Mouse (Mus musculus): ENCODE measurements around the gene Inf2. TPM values are rescaled to one million over a fixed set of nuclear protein-coding genes. Genes with fewer than 3 reads are reported as not detected.

The Inf2 gene
- total and polyA plus RNA-seq, 3 experiments, result 26.1 to 122 (median 55.7) TPM

DNA sequence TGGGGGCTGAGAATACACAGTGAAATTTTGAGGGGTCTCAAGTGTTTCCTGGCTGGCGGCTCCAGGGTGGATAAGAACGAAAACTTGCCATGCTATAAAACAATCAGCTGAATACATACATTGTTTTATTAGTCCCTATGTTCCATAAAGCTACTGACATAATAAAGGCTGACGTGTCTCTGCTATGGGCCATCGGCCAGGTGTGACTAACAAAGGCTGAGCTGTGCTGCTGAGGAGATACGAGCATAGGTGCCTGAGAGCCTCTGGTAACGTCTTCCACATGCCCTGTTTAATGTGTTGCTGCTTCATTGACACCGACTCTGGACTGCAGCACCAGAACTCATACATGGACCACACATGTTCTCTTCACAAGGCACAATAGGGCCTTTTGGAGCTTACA lies 3.6 kb upstream of the Inf2 start:
- H3K9ac ChIP-seq (ENCODE audit: control insufficient read depth, low read depth, low read length, poor library complexity, severe bottlenecking), result no peak overlapping the region
- H3K9me3 ChIP-seq (replicated peaks; ENCODE audit: insufficient read depth, low read length), result no peaks in the 10 kb centered on the region
- H3K27ac ChIP-seq (ENCODE audit: control insufficient read depth, low read depth, low read length), result no peak overlapping the region
- no peak overlapping the region for H3K4me3 ChIP-seq (ENCODE audit: control insufficient read depth in 1 of 2, insufficient read depth in 1 of 2, low read depth in 2 of 2, low read length in 2 of 2)
- DNase-seq (ENCODE audit: low read depth, low spot score), result no peak
- peaks cover 0 to 8% of the 10 kb centered on the region in 2 experiments; a peak in 2 of 4 replicates for H3K36me3 ChIP-seq (ENCODE audit: control insufficient read depth in 1 of 2, insufficient read depth in 2 of 2, low read length in 2 of 2)
- peaks cover 13% of the 10 kb centered on the region for H3K79me2 ChIP-seq (ENCODE audit: control insufficient read depth, insufficient read depth, low read length, poor library complexity)
- no peaks in the 10 kb centered on the region for H3K27me3 ChIP-seq (ENCODE audit: control insufficient read depth in 1 of 2, insufficient read depth in 2 of 2, low read length in 2 of 2)
- H3K4me1 ChIP-seq (ENCODE audit: control insufficient read depth in 1 of 2, insufficient read depth in 2 of 2, low read length in 2 of 2), result peaks cover 9 to 14% of the 10 kb centered on the region in 2 experiments; a peak in 3 of 4 replicates
- TF ChIP-seq TCF12 (IDR thresholded peaks at IDR 0.05; ENCODE audit: low read depth, low read length) (no peak), BHLHE40 (IDR thresholded peaks at IDR 0.05; ENCODE audit: borderline replicate concordance, low read depth, low read length) (no peak), NELFE (IDR thresholded peaks at IDR 0.05; ENCODE audit: low read depth, low read length) (no peak), CHD1 (IDR thresholded peaks at IDR 0.05; ENCODE audit: low read depth, low read length) (no peak)

DNA sequence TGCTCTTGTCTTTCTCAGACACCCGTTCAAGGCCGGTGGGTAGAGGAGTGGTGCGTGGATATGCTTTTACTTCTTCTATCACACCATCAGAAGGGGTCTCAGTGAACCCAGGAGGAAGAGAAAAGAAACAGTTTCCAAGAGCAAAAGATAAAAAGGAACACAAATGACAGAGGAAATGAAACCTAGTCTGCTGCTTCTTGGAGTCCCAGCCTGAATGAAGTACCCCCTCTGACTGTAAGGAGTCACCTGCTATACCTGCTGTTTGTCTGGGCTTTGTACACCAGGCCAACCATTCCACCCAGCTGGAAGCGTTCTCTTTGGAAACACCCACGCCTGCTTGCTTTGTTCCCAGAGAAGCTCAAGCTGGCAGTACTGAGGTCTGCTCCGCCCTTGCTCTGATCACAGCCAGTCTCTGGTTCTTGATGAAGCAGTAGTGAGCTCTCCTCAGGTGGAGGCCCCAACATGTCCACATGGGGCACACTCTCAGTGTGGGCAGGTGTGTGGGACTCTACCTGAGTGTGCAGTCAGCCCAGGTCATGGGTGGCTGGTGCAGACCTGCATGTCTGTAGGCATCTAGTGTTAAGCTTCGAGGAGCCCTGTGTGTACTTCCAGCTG lies 2.6 kb upstream of the Inf2 start:
- Histone ChIP-seq H3K4me3 (ENCODE audit: control insufficient read depth in 1 of 2, insufficient read depth in 1 of 2, low read depth in 2 of 2, low read length in 2 of 2) (no peak overlapping the region), H3K27ac (ENCODE audit: control insufficient read depth, low read depth, low read length) (no peak overlapping the region), H3K27me3 (ENCODE audit: control insufficient read depth in 1 of 2, insufficient read depth in 2 of 2, low read length in 2 of 2) (no peaks in the 10 kb centered on the region), H3K4me1 (ENCODE audit: control insufficient read depth in 1 of 2, insufficient read depth in 2 of 2, low read length in 2 of 2) (peaks cover 9 to 23% of the 10 kb centered on the region in 2 experiments; a peak in 3 of 4 replicates), H3K79me2 (ENCODE audit: control insufficient read depth, insufficient read depth, low read length, poor library complexity) (peaks cover 24% of the 10 kb centered on the region), H3K9ac (ENCODE audit: control insufficient read depth, low read depth, low read length, poor library complexity, severe bottlenecking) (no peak overlapping the region), H3K36me3 (ENCODE audit: control insufficient read depth in 1 of 2, insufficient read depth in 2 of 2, low read length in 2 of 2) (peaks cover 0 to 8% of the 10 kb centered on the region in 2 experiments; a peak in 2 of 4 replicates), H3K9me3 (replicated peaks; ENCODE audit: insufficient read depth, low read length) (no peaks in the 10 kb centered on the region)
- TF ChIP-seq TBP (IDR thresholded peaks at IDR 0.05; ENCODE audit: low read depth, low read length) (no peak), NELFE (IDR thresholded peaks at IDR 0.05; ENCODE audit: low read depth, low read length) (no peak), SMC3 (IDR thresholded peaks at IDR 0.05; ENCODE audit: low read depth, low read length) (0 out of 2 replicates have a peak, but pooled peaks have one; percentile 3), CHD2 (IDR thresholded peaks at IDR 0.05; ENCODE audit: low read length) (no peak), CTCF (IDR thresholded peaks at IDR 0.05 in 2 of 3, conservative IDR thresholded peaks at IDR 0.05 in 1 of 3; ENCODE audit: control insufficient read depth in 1 of 3, insufficient read depth in 1 of 3, low read depth in 2 of 3, low read length in 3 of 3, poor library complexity in 1 of 3, severe bottlenecking in 1 of 3) (peak in 1 of 3 experiments; percentile 1; a peak in 1 of 6 replicates), TAL1 (IDR thresholded peaks at IDR 0.05; ENCODE audit: low read length) (no peak)
- no peak for DNase-seq (ENCODE audit: low read depth, low spot score)

DNA sequence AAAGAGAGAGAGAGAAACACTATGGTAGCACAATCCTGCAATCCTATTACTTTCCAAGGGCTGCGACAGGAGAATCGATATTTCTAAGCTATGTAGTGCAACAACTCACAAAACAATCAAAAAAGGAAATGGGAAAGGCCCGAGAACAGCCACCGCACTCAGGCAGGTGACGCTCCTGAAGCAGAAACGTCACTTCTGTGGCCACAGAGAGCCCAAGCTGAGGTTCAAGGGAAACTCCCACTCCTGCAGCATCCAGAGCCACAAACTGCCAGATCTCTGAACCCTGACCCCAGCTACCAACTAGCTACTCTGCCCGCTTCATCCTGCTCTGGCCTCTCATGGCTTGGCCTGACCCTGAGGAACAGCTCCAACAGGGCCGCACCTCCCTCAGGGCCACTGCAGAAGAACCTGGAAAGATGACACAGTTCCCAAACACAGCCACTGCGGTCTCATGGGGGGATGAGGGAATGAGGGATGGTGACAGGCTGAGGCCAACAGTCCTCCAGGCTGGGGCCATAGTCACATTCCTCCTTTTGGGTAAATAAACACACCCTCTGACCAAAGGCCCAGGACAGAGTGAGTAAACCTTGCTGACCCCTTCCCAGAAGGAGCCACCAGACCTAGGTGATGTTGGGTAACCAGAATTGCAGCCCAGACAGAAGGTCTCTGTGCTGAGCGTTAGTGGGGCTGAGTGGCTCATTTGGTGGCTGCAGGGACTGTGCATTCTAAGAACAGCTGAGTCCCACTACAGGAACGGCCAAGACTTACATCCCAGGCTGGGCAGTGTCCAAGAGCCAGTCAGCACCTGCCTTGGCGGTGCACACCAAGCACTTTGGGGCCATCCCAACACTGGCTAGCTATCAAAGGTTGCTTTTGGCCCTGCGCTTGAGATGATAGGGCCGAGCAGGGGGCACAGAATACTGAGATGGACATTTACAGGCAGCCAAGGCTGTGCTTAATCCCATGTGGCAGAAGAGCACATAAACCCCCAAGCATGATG lies 1.2 kb upstream of the Inf2 start:
- peaks cover 9 to 23% of the 10 kb centered on the region in 2 experiments; a peak in 3 of 4 replicates for H3K4me1 ChIP-seq (ENCODE audit: control insufficient read depth in 1 of 2, insufficient read depth in 2 of 2, low read length in 2 of 2)
- H3K9me3 ChIP-seq (replicated peaks; ENCODE audit: insufficient read depth, low read length), result no peaks in the 10 kb centered on the region
- no peak overlapping the region for H3K27ac ChIP-seq (ENCODE audit: control insufficient read depth, low read depth, low read length)
- TF ChIP-seq HCFC1 (IDR thresholded peaks at IDR 0.05; ENCODE audit: low read depth, low read length), result no peak
- no peak for TF ChIP-seq POLR2AphosphoS5 (IDR thresholded peaks at IDR 0.05; ENCODE audit: borderline replicate concordance, low read depth, low read length)
- no peak for TF ChIP-seq ZKSCAN1 (IDR thresholded peaks at IDR 0.05; ENCODE audit: low read depth, low read length)
- TF ChIP-seq KAT2A (conservative IDR thresholded peaks at IDR 0.05; ENCODE audit: low read depth, low read length), result no peak
- TF ChIP-seq GATA1 (IDR thresholded peaks at IDR 0.05; ENCODE audit: low read depth, low read length), result no peak
- no peak for TF ChIP-seq ZC3H11A (IDR thresholded peaks at IDR 0.05; ENCODE audit: low read depth, low read length)
- no peak for TF ChIP-seq MEF2A (IDR thresholded peaks at IDR 0.05; ENCODE audit: extremely low read depth, insufficient replicate concordance, low read depth, low read length, poor library complexity, severe bottlenecking)
- no peak for TF ChIP-seq USF1 (IDR thresholded peaks at IDR 0.05; ENCODE audit: low read depth, low read length)
- TF ChIP-seq NELFE (IDR thresholded peaks at IDR 0.05; ENCODE audit: low read depth, low read length), result no peak
- no peak for TF ChIP-seq MAX (IDR thresholded peaks at IDR 0.05; ENCODE audit: low read length)
- TF ChIP-seq ZMIZ1 (IDR thresholded peaks at IDR 0.05; ENCODE audit: low read depth, low read length), result no peak
- TF ChIP-seq CTCF (IDR thresholded peaks at IDR 0.05 in 2 of 3, conservative IDR thresholded peaks at IDR 0.05 in 1 of 3; ENCODE audit: control insufficient read depth in 1 of 3, insufficient read depth in 1 of 3, low read depth in 2 of 3, low read length in 3 of 3, poor library complexity in 1 of 3, severe bottlenecking in 1 of 3), result no peak
- no peak for TF ChIP-seq TAL1 (IDR thresholded peaks at IDR 0.05; ENCODE audit: low read length)
- no peak for TF ChIP-seq NRF1 (IDR thresholded peaks at IDR 0.05; ENCODE audit: insufficient read depth, low read depth, low read length, poor library complexity, severe bottlenecking)
- no peak for TF ChIP-seq CHD2 (IDR thresholded peaks at IDR 0.05; ENCODE audit: low read length)
- TF ChIP-seq ETS1 (IDR thresholded peaks at IDR 0.05; ENCODE audit: low read depth, low read length), result no peak
- H3K36me3 ChIP-seq (ENCODE audit: control insufficient read depth in 1 of 2, insufficient read depth in 2 of 2, low read length in 2 of 2), result peaks cover 0 to 8% of the 10 kb centered on the region in 2 experiments; a peak in 2 of 4 replicates
- no peak overlapping the region for H3K4me3 ChIP-seq (ENCODE audit: control insufficient read depth in 1 of 2, insufficient read depth in 1 of 2, low read depth in 2 of 2, low read length in 2 of 2)
- no peaks in the 10 kb centered on the region for H3K27me3 ChIP-seq (ENCODE audit: control insufficient read depth in 1 of 2, insufficient read depth in 2 of 2, low read length in 2 of 2)
- peaks cover 32% of the 10 kb centered on the region for H3K79me2 ChIP-seq (ENCODE audit: control insufficient read depth, insufficient read depth, low read length, poor library complexity)
- H3K9ac ChIP-seq (ENCODE audit: control insufficient read depth, low read depth, low read length, poor library complexity, severe bottlenecking), result no peak overlapping the region
- DNase-seq (ENCODE audit: low read depth, low spot score), result no peak

All from MEL (cell line).